Mouse (Mus musculus): ENCODE measurements around the gene St6galnac5.

- TF ChIP-seq BHLHE40 (IDR thresholded peaks at IDR 0.05; ENCODE audit: low read depth, low read length) = no peak
- no peak for TF ChIP-seq NRF1 (IDR thresholded peaks at IDR 0.05; ENCODE audit: low read depth, low read length)
- no peak for TF ChIP-seq CTCF (conservative IDR thresholded peaks at IDR 0.05 in 1 of 2, IDR thresholded peaks at IDR 0.05 in 1 of 2; ENCODE audit: low read depth in 2 of 2, low read length in 2 of 2)
Observed at GRCm38 (mm10) chr3:153030756-153031155, 48.7 kb upstream of the St6galnac5 start.

All from CH12.LX (cell line).